ENCODE assay signal across 10 mouse cellular contexts in genomic region chr4:52985216-52985615, GRCm38 (mm10). TPM values are rescaled to one million over a fixed set of nuclear protein-coding genes. Genes with fewer than 3 reads are reported as not detected.
DNase-seq lines count a peak whose midpoint lies in the region; ATAC-seq and TF ChIP-seq lines count a peak whose summit lies in the region.
"Had no signal": no experiment of that assay in that cellular context is flagged by ENCODE, and none has a peak within 500 bp of the region (broad histone marks: within the 10 kb centered on the region; RNA-seq: fewer than 3 reads in every experiment).

No protein-coding gene starts in this region.

- no peaks in the 10 kb centered on the region for H3K9me3 ChIP-seq in neural tube, embryonic 14.5 days (ENCODE audit: control insufficient read depth, low read length)
- H3K9me3 ChIP-seq in neural tube, embryonic 15.5 days (replicated peaks): no peaks in the 10 kb centered on the region
- H3K9me3 ChIP-seq in forebrain, postnatal 0 days (ENCODE audit: low read length): no peaks in the 10 kb centered on the region
- H3K9me3 ChIP-seq: liver, embryonic 15.5 days had no signal

- H3K9ac ChIP-seq in neural tube, embryonic 14.5 days (replicated peaks; ENCODE audit: low read depth, low read length): no peak overlapping the region
- H3K9ac ChIP-seq in neural tube, embryonic 15.5 days (replicated peaks): no peak overlapping the region
- H3K9ac ChIP-seq in forebrain, postnatal 0 days: no peak overlapping the region
- H3K9ac ChIP-seq: liver, embryonic 15.5 days had no signal

- 0 out of 2 replicates have a peak, but pooled peaks have one; percentile 47 for ATAC-seq in neural tube, embryonic 14.5 days (ENCODE audit: low read depth)
- ATAC-seq in neural tube, embryonic 15.5 days (ENCODE audit: low FRiP score): no peak
- ATAC-seq in forebrain, postnatal 0 days: peak; percentile 81

- H3K4me1 ChIP-seq in neural tube, embryonic 14.5 days (ENCODE audit: control insufficient read depth, insufficient read depth, low read length): no peaks in the 10 kb centered on the region
- H3K4me1 ChIP-seq in neural tube, embryonic 15.5 days: peaks cover 4% of the 10 kb centered on the region; the same call in 1 of the 2 replicates
- no peaks in the 10 kb centered on the region for H3K4me1 ChIP-seq in forebrain, postnatal 0 days (ENCODE audit: insufficient read depth)
- H3K4me1 ChIP-seq: liver, embryonic 15.5 days had no signal

- TF ChIP-seq CTCF in gastrocnemius, adult 2 months (IDR thresholded peaks at IDR 0.05): peak; percentile 30; the same call in 1 of the 2 replicates
- peak; percentile 80 for TF ChIP-seq CTCF in forebrain, postnatal 0 days (IDR thresholded peaks at IDR 0.05; ENCODE audit: low read depth)

- no peak overlapping the region for H3K27ac ChIP-seq in gastrocnemius, adult 2 months
- H3K27ac ChIP-seq in neural tube, embryonic 14.5 days (ENCODE audit: low read depth, low read length): no peak overlapping the region
- no peak overlapping the region for H3K27ac ChIP-seq in neural tube, embryonic 15.5 days (replicated peaks)
- H3K27ac ChIP-seq in forebrain, postnatal 0 days (ENCODE audit: low read depth, low read length): no peak overlapping the region
- H3K27ac ChIP-seq: liver, embryonic 15.5 days had no signal

- no peaks in the 10 kb centered on the region for H3K36me3 ChIP-seq in neural tube, embryonic 14.5 days (ENCODE audit: control insufficient read depth, insufficient read depth, low read length)
- no peaks in the 10 kb centered on the region for H3K36me3 ChIP-seq in neural tube, embryonic 15.5 days
- no peaks in the 10 kb centered on the region for H3K36me3 ChIP-seq in forebrain, postnatal 0 days (ENCODE audit: insufficient read depth)
- H3K36me3 ChIP-seq in splenic B cell, adult 2 months (ENCODE audit: control insufficient read depth, insufficient read depth, low read length, poor library complexity, severe bottlenecking): no peaks in the 10 kb centered on the region
- H3K36me3 ChIP-seq: liver, embryonic 15.5 days had no signal

- no peak overlapping the region for H3K4me2 ChIP-seq in neural tube, embryonic 14.5 days (ENCODE audit: low read depth, low read length)
- no peak overlapping the region for H3K4me2 ChIP-seq in neural tube, embryonic 15.5 days
- H3K4me2 ChIP-seq in forebrain, postnatal 0 days (ENCODE audit: low read depth): no peak overlapping the region
- H3K4me2 ChIP-seq: liver, embryonic 15.5 days had no signal

- intact Hi-C loops in gastrocnemius, adult 2 months (cut with DNase I): no loop called here

- WGBS in neural tube, embryonic 14.5 days: 88% methylated on average over 2 of the region's 2 CpGs
- WGBS in neural tube, embryonic 15.5 days: 73% methylated on average over 2 of the region's 2 CpGs
- 75% methylated on average over 2 of the region's 2 CpGs for WGBS in forebrain, postnatal 0 days

- H3K27me3 ChIP-seq in neural tube, embryonic 14.5 days (ENCODE audit: control insufficient read depth, insufficient read depth, low read length): no peaks in the 10 kb centered on the region
- no peaks in the 10 kb centered on the region for H3K27me3 ChIP-seq in neural tube, embryonic 15.5 days (replicated peaks)
- H3K27me3 ChIP-seq in forebrain, postnatal 0 days (ENCODE audit: insufficient read depth, low read length): no peaks in the 10 kb centered on the region
- H3K27me3 ChIP-seq in splenic B cell, adult 2 months (ENCODE audit: control insufficient read depth, insufficient read depth, low read length, poor library complexity, severe bottlenecking): no peaks in the 10 kb centered on the region
- H3K27me3 ChIP-seq: liver, embryonic 15.5 days had no signal

- no peak for DNase-seq in gastrocnemius, adult 2 months
- DNase-seq in gastrocnemius, adult 18-20 months (ENCODE audit: low spot score): no peak
- DNase-seq in forebrain, postnatal 0 days: peak; percentile 55
- peak; percentile 45 for DNase-seq in splenic B cell, adult 2 months (ENCODE audit: low read depth, low spot score)
- no peak for DNase-seq in testis, postnatal 10 days (ENCODE audit: low spot score)
- no peak for DNase-seq in lung, adult 18-20 months

- H3K4me3 ChIP-seq in gastrocnemius, adult 2 months: no peak overlapping the region
- no peak overlapping the region for H3K4me3 ChIP-seq in neural tube, embryonic 14.5 days (ENCODE audit: low read depth, low read length)
- H3K4me3 ChIP-seq in neural tube, embryonic 15.5 days (replicated peaks): no peak overlapping the region
- no peak overlapping the region for H3K4me3 ChIP-seq in forebrain, postnatal 0 days (ENCODE audit: low read depth, low read length)
- H3K4me3 ChIP-seq: liver, embryonic 15.5 days had no signal

RNA-seq across cellular contexts. Expression of gene Nipsnap3a, which starts 3.9 kb away (rescaled TPM):
- total RNA-seq in gastrocnemius, adult 2 months (2021): not detected
- not detected for total RNA-seq in gastrocnemius, adult 18-20 months (2021)
- not detected in 2 replicates for polyA plus RNA-seq in neural tube, embryonic 14.5 days (2014; fragmentation: Nextera tagmentation; extraction: Ambion mirVana)
- not detected in 2 replicates for polyA plus RNA-seq in neural tube, embryonic 15.5 days (2015; fragmentation: Nextera tagmentation; extraction: Ambion mirVana)
- not detected in 2 replicates for total RNA-seq in forebrain, postnatal 0 days (2014; rRNA removed)
- not detected in 2 replicates for polyA plus RNA-seq in forebrain, postnatal 0 days (2015; fragmentation: Nextera tagmentation; extraction: Ambion mirVana)
- polyA plus RNA-seq: liver, embryonic 15.5 days; spleen, adult 2 months had no signal

RNA-seq across cellular contexts. Expression of gene Olfr270, which starts 20.9 kb away (rescaled TPM):
- total RNA-seq in gastrocnemius, adult 2 months (2021): not detected
- not detected for total RNA-seq in gastrocnemius, adult 18-20 months (2021)
- polyA plus RNA-seq in neural tube, embryonic 14.5 days (2014; fragmentation: Nextera tagmentation; extraction: Ambion mirVana): not detected in 2 replicates
- polyA plus RNA-seq in neural tube, embryonic 15.5 days (2015; fragmentation: Nextera tagmentation; extraction: Ambion mirVana): not detected in 2 replicates
- not detected in 2 replicates for total RNA-seq in forebrain, postnatal 0 days (2014; rRNA removed)
- not detected in 2 replicates for polyA plus RNA-seq in forebrain, postnatal 0 days (2015; fragmentation: Nextera tagmentation; extraction: Ambion mirVana)
- polyA plus RNA-seq: liver, embryonic 15.5 days; spleen, adult 2 months had no signal

RNA-seq across cellular contexts. Expression of gene Nipsnap3b, which starts 26.5 kb away (rescaled TPM):
- 1 to 10 TPM; 1.1 to 1.7 TPM for total RNA-seq in gastrocnemius, adult 2 months (2021)
- total RNA-seq in gastrocnemius, adult 18-20 months (2021): 1 to 10 TPM; 1.7 to 2.3 TPM
- polyA plus RNA-seq in neural tube, embryonic 14.5 days (2014; fragmentation: Nextera tagmentation; extraction: Ambion mirVana): 188 and 203 TPM in 2 replicates
- 156 and 189 TPM in 2 replicates for polyA plus RNA-seq in neural tube, embryonic 15.5 days (2015; fragmentation: Nextera tagmentation; extraction: Ambion mirVana)
- 126 and 141 TPM in 2 replicates for total RNA-seq in forebrain, postnatal 0 days (2014; rRNA removed)
- 170 and 182 TPM in 2 replicates for polyA plus RNA-seq in forebrain, postnatal 0 days (2015; fragmentation: Nextera tagmentation; extraction: Ambion mirVana)

Comparison
In these comparisons a context has a peak if more than half of its experiments do, and no peak if none do; other contexts are left out.
1. DNase-seq: peak in forebrain, postnatal 0 days (single experiment) and splenic B cell, adult 2 months (single experiment); none in gastrocnemius, adult 2 months (single experiment), gastrocnemius, adult 18-20 months (single experiment), testis, postnatal 10 days (single experiment) and lung, adult 18-20 months (0 of 2).
2. RNA of gene Nipsnap3b, which starts 26.5 kb away (total RNA-seq): 126 to 141 TPM in forebrain, postnatal 0 days; 1.7 to 2.3 TPM in gastrocnemius, adult 18-20 months and 1.1 to 1.7 TPM in gastrocnemius, adult 2 months; every median in the first group is over 10 times any median in the second.